Comparison of ENCODE assay signal across 8 mouse cellular contexts in genomic region chr19:10677915-10678771, GRCm38 (mm10). TPM values are rescaled to one million over a fixed set of nuclear protein-coding genes. Genes with fewer than 3 reads are reported as not detected.
DNase-seq lines count a peak whose midpoint lies in the region; ATAC-seq lines count a peak whose summit lies in the region.

Gene Pga5, minus strand, starts transcription at chr19:10678071.

- intact Hi-C loops in left cerebral cortex, postnatal 25 days (cut with DNase I): loop anchor here (1.0 to 5.0 kb wide), 3 partner anchors 31 to 301 kb away; no protein-coding TSS in a partner anchor

- H3K9ac ChIP-seq in midbrain, embryonic 12.5 days (replicated peaks): no peak within 1 kb of the TSS

- 52% methylated on average over 6 of the region's 6 CpGs for WGBS in midbrain, embryonic 12.5 days

- no peaks in the 10 kb centered on the region for H3K36me3 ChIP-seq in midbrain, embryonic 12.5 days

- no peaks in the 10 kb centered on the region; the same call in 1 of the 2 replicates for H3K27me3 ChIP-seq in midbrain, embryonic 12.5 days

- DNase-seq in R1 (ENCODE audit: low read depth, low spot score): peak; percentile 48
- peak; percentile 91 to 97 for DNase-seq in cerebellum, postnatal 25 days
- DNase-seq in frontal cortex, postnatal 25 days (ENCODE audit: low spot score in 2 of 2): peak; percentile 70 to 78
- DNase-seq in induced T-regulatory cell, adult 2 months (ENCODE audit: low read depth): peak; percentile 87
- peak; percentile 77 to 85 for DNase-seq in left cerebral cortex, postnatal 25 days (ENCODE audit: low spot score in 2 of 2)
- peak; percentile 88 for DNase-seq in right cerebral cortex, postnatal 4 days
- DNase-seq in urinary bladder, postnatal 4 days (ENCODE audit: low spot score in 2 of 2): peak; percentile 62 to 83

- H3K4me1 ChIP-seq in midbrain, embryonic 12.5 days: no peaks in the 10 kb centered on the region

- ATAC-seq in midbrain, embryonic 12.5 days (ENCODE audit: low FRiP score, low read depth): peak; percentile 71; the same call in 1 of the 2 replicates

- no peak within 1 kb of the TSS for H3K4me2 ChIP-seq in midbrain, embryonic 12.5 days (replicated peaks)

- H3K27ac ChIP-seq in midbrain, embryonic 12.5 days (replicated peaks): no peak within 1 kb of the TSS

- no peak within 1 kb of the TSS for H3K4me3 ChIP-seq in midbrain, embryonic 12.5 days

- no peaks in the 10 kb centered on the region for H3K9me3 ChIP-seq in midbrain, embryonic 12.5 days

RNA-seq across cellular contexts. Expression of gene Pga5, which starts in this region (rescaled TPM):
- not detected for total RNA-seq in left cerebral cortex, postnatal 25 days (2021)
- not detected in 2 replicates for polyA plus RNA-seq in midbrain, embryonic 12.5 days (2016; fragmentation: Nextera tagmentation; extraction: Ambion mirVana)

Comparison
In these comparisons a context has a peak if more than half of its experiments do, and no peak if none do; other contexts are left out.
1. Peak in DNase-seq in left cerebral cortex, postnatal 25 days; RNA of the gene not detected or under 1 TPM.
2. Peak in ATAC-seq in midbrain, embryonic 12.5 days; RNA of the gene not detected or under 1 TPM.